Comparison of ENCODE assay signal across 8 mouse cellular contexts in genomic region chr2:26388682-26389153, GRCm38 (mm10). TPM values are rescaled to one million over a fixed set of nuclear protein-coding genes. Genes with fewer than 3 reads are reported as not detected.
DNase-seq lines count a peak whose midpoint lies in the region; ATAC-seq lines count a peak whose summit lies in the region.

No protein-coding gene starts in this region.

- WGBS in hindbrain, embryonic 14.5 days, result 0% methylated on average over 32 of the region's 45 CpGs

- peak; percentile 54 for ATAC-seq in hindbrain, embryonic 14.5 days (ENCODE audit: low FRiP score)
- peak; percentile 18; the same call in 1 of the 2 replicates for ATAC-seq in megakaryocyte-erythroid progenitor cell, adult 5-6 weeks (replicated peaks; ENCODE audit: low FRiP score, low TSS enrichment, poor library complexity, severe bottlenecking)

- peaks cover 77% of the 10 kb centered on the region for H3K36me3 ChIP-seq in hindbrain, embryonic 14.5 days (replicated peaks; ENCODE audit: control insufficient read depth, insufficient read depth)

- peak overlapping the region; percentile 75 for H3K27ac ChIP-seq in hindbrain, embryonic 14.5 days

- peak overlapping the region; percentile 96 for H3K9ac ChIP-seq in hindbrain, embryonic 14.5 days

- H3K27me3 ChIP-seq in hindbrain, embryonic 14.5 days (ENCODE audit: control insufficient read depth, insufficient read depth, low read length), result no peaks in the 10 kb centered on the region

- no peaks in the 10 kb centered on the region for H3K9me3 ChIP-seq in hindbrain, embryonic 14.5 days (ENCODE audit: control insufficient read depth, low read length)

- peaks cover 23% of the 10 kb centered on the region for H3K4me1 ChIP-seq in hindbrain, embryonic 14.5 days (replicated peaks; ENCODE audit: control insufficient read depth, insufficient read depth, low read length)

- H3K4me2 ChIP-seq in hindbrain, embryonic 14.5 days (replicated peaks), result peak overlapping the region; percentile 96

- peak overlapping the region; percentile 98 for H3K4me3 ChIP-seq in hindbrain, embryonic 14.5 days (replicated peaks; ENCODE audit: low read length)

- peak; percentile 39 for DNase-seq in gastrocnemius, postnatal 10 days
- no peak for DNase-seq in gastrocnemius, adult 18-20 months (ENCODE audit: low spot score)
- peak; percentile 20 for DNase-seq in urinary bladder, postnatal 14 days (ENCODE audit: low spot score)
- DNase-seq in urinary bladder, postnatal 10 days (ENCODE audit: low spot score), result no peak
- DNase-seq in hindbrain, embryonic 14.5 days (ENCODE audit: low spot score), result no peak
- DNase-seq in right cerebral cortex, postnatal 14 days, result no peak
- no peak for DNase-seq in ovary, postnatal 36 days (ENCODE audit: low spot score)

RNA-seq across cellular contexts. Expression of gene Entr1, which starts 0.4 kb away (rescaled TPM):
- 10 to 100 TPM; 25.7 to 35.3 TPM for total RNA-seq in gastrocnemius, postnatal 10 days (2021)
- total RNA-seq in gastrocnemius, adult 18-20 months (2021), result 10 to 100 TPM; 24.3 to 25.6 TPM
- polyA plus RNA-seq in hindbrain, embryonic 14.5 days (2014; fragmentation: Nextera tagmentation; extraction: Ambion mirVana), result 134 and 141 TPM in 2 replicates
- 45.3 and 72.2 TPM in 2 replicates for total RNA-seq in megakaryocyte-erythroid progenitor cell, adult 5-6 weeks (2014; fragmentation: Nextera tagmentation)
- 38.6 and 56.8 TPM in 2 replicates for total RNA-seq in megakaryocyte-erythroid progenitor cell, adult 5-6 weeks (2017)

RNA-seq across cellular contexts. Expression of gene Pmpca, which starts 0.4 kb away (rescaled TPM):
- total RNA-seq in gastrocnemius, postnatal 10 days (2021), result 100 to 1,000 TPM; 124 to 146 TPM
- 100 to 1,000 TPM; 131 to 133 TPM for total RNA-seq in gastrocnemius, adult 18-20 months (2021)
- polyA plus RNA-seq in hindbrain, embryonic 14.5 days (2014; fragmentation: Nextera tagmentation; extraction: Ambion mirVana), result 76.8 and 81.6 TPM in 2 replicates
- total RNA-seq in megakaryocyte-erythroid progenitor cell, adult 5-6 weeks (2014; fragmentation: Nextera tagmentation), result 75.8 and 78.0 TPM in 2 replicates
- 68.3 and 90.5 TPM in 2 replicates for total RNA-seq in megakaryocyte-erythroid progenitor cell, adult 5-6 weeks (2017)

RNA-seq across cellular contexts. Expression of gene Snapc4, which starts 8.3 kb away (rescaled TPM):
- total RNA-seq in gastrocnemius, postnatal 10 days (2021), result 10 to 100 TPM; 11.1 to 14.5 TPM
- 1 to 10 TPM; 4.2 to 6.5 TPM for total RNA-seq in gastrocnemius, adult 18-20 months (2021)
- polyA plus RNA-seq in hindbrain, embryonic 14.5 days (2014; fragmentation: Nextera tagmentation; extraction: Ambion mirVana), result 25.4 and 29.3 TPM in 2 replicates
- 64.6 and 87.4 TPM in 2 replicates for total RNA-seq in megakaryocyte-erythroid progenitor cell, adult 5-6 weeks (2014; fragmentation: Nextera tagmentation)
- total RNA-seq in megakaryocyte-erythroid progenitor cell, adult 5-6 weeks (2017), result 33.6 and 52.3 TPM in 2 replicates

RNA-seq across cellular contexts. Expression of gene Inpp5e, which starts 20.3 kb away (rescaled TPM):
- total RNA-seq in gastrocnemius, postnatal 10 days (2021), result 1 to 10 TPM; 6.3 to 9.2 TPM
- total RNA-seq in gastrocnemius, adult 18-20 months (2021), result 1 to 10 TPM; 8.6 to 9.2 TPM
- polyA plus RNA-seq in hindbrain, embryonic 14.5 days (2014; fragmentation: Nextera tagmentation; extraction: Ambion mirVana), result 22.1 and 23.0 TPM in 2 replicates
- total RNA-seq in megakaryocyte-erythroid progenitor cell, adult 5-6 weeks (2014; fragmentation: Nextera tagmentation), result 20.3 and 22.6 TPM in 2 replicates
- total RNA-seq in megakaryocyte-erythroid progenitor cell, adult 5-6 weeks (2017), result 4.5 and 9.2 TPM in 2 replicates

RNA-seq across cellular contexts. Expression of gene Card9, which starts 28.0 kb away (rescaled TPM):
- 1 to 10 TPM in 1 of 2 experiments, under 1 TPM in 1; 0.82 to 1.5 TPM for total RNA-seq in gastrocnemius, postnatal 10 days (2021)
- under 1 TPM; 0.47 to 0.82 TPM for total RNA-seq in gastrocnemius, adult 18-20 months (2021)
- polyA plus RNA-seq in hindbrain, embryonic 14.5 days (2014; fragmentation: Nextera tagmentation; extraction: Ambion mirVana), result 1.9 and 2.1 TPM in 2 replicates
- total RNA-seq in megakaryocyte-erythroid progenitor cell, adult 5-6 weeks (2014; fragmentation: Nextera tagmentation), result 0.72 and 2.9 TPM in 2 replicates
- 1.7 and 3.2 TPM in 2 replicates for total RNA-seq in megakaryocyte-erythroid progenitor cell, adult 5-6 weeks (2017)

Comparison
In these comparisons a context has a peak if more than half of its experiments do, and no peak if none do; other contexts are left out.
1. DNase-seq: peak in gastrocnemius, postnatal 10 days (single experiment) and urinary bladder, postnatal 14 days (single experiment); none in gastrocnemius, adult 18-20 months (single experiment), urinary bladder, postnatal 10 days (single experiment), hindbrain, embryonic 14.5 days (single experiment), right cerebral cortex, postnatal 14 days (single experiment) and ovary, postnatal 36 days (single experiment).